Mouse (Mus musculus): ENCODE results near the gene Cdc34. TPM values are rescaled to one million over a fixed set of nuclear protein-coding genes. Genes with fewer than 3 reads are reported as not detected.
"Not testable (repeated sequence)": the region's sequence is repeated elsewhere in the genome, so short reads cannot be mapped to it uniquely, and the experiment has no call there.

The Cdc34 gene
- total RNA-seq, 4 experiments from 2014 or later: 201 to 230 (median 213) TPM

DNA sequence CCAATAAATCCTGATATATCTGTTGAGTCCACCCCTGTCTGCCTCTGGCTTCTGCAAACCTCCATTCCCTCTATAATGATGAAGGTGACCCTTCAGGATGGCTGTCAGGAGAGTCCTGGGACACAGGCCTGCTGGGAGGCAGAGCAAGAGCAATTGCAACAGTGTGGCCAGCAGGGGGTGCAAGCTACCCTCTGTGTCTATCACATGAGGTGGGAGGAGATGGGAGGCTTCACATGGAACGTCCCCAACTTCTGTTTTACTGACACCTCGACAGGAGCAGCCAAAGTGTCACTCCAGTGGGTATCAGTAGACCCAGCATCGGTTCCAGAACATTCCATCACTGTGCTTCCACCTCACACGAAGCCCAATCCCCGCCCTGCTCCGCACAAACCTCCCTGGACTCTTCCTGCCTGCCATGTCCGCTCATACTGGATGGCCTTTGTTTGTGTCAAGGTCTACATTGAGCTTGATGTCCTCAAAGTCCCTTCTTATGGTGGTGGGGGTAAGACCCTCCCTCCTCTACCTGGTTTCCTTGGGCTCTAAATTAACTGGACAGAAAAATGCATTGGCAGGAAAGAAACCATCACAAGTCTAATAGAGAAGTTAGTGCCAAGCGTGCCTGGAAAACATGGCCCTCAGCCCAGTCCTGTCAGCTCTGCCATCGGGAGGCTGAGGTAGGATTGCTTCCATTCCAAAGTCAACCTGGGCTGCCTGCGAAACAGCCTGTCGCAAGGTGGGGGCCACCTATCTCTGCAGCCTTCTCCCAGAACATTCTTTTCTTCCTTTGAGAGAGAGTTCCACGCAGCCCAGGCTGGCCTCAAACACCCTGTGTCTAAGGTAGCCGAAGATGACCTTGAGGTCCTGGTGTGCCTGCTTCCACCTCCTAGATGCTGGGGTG lies 13.5 kb downstream of the Cdc34 start:
- DNase-seq (ENCODE audit: low spot score): peak; percentile 84

DNA sequence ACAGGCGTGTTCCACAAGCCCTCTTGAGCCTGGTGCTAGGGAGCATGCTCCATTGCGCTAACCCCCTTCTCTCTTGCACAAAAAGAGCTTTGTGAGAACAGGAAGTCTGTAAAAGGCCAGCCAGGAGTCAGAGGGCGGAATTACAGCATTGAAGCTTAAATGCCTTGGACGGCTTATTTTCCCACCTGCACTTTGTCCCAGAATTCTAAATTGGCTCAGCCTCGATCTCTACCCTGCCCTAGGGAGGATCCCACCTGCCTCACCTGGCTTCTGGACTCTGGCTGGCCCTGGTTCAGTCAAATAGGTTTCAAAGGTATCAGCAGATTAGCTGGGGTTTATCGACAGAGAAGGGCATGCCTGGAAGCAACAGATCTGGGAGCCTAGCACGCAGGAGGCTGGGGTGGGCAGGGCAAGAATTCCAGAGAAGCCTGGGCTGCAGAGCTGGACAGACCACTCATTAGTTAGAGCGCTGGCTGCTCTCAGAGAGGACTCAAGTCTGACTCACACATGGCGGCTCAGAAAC lies 14.2 kb downstream of the Cdc34 start:
- no peak for DNase-seq (ENCODE audit: low spot score)

DNA sequence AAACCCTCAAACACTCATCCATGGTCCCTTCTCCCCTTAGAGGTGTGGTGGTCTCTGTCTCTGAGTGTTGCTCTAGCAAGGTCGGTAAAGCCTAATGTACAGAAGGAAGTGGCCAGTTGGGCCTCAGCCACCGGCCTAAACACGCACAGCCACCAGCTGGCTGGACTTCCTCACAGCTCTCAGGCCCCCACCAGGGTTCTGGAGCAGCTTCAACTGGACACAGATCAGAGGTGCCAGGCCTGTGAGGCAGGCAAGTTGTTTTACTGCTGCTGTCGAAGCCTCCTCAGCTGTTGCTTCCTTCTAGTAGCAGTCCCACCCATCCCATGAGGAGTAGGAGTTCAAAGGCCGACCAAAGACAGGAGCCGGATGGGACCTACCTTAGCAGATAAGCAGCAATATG lies 15.9 kb downstream of the Cdc34 start:
- no peak for DNase-seq (ENCODE audit: low spot score)

DNA sequence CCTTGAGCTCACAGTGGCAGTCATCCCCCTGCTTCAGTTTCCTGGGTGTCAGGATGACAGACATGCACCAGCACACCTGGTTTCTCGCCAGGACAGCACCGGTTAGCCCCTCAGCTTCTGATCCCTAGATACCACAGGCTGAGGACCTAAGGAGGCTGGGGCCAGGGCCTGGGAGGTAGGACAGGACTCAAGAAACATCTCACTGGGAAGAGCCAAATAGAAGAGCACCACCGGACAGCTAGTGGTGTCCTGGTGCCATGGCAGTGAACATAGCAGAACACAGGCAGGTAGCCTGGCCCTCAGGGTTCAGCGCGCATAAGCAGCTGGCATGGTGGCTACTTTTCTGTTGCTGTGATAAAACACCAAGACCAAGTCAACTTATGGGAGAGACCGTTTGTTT lies 16.5 kb downstream of the Cdc34 start:
- no peak for DNase-seq (ENCODE audit: low spot score)

DNA sequence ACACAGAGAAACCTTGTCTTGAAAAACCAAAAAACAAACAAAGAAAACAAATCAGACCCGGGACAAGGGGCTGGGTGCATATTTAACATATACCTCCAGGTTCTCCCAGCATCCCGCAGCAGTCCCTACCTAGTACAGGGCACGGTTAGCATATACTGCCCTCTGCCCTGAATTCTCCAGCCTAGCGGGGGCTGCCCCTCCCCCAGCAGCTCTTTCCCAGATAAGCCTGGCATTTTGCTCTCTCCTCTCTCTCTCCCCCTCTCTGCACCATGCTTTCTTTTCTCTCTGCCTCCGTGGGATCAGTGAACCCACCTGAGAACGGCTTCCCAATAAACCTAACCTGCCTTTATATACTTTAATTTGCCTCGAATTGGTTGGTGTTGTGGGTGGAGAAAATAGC lies 18.7 kb downstream of the Cdc34 start:
- no peak for DNase-seq (ENCODE audit: low spot score)

DNA sequence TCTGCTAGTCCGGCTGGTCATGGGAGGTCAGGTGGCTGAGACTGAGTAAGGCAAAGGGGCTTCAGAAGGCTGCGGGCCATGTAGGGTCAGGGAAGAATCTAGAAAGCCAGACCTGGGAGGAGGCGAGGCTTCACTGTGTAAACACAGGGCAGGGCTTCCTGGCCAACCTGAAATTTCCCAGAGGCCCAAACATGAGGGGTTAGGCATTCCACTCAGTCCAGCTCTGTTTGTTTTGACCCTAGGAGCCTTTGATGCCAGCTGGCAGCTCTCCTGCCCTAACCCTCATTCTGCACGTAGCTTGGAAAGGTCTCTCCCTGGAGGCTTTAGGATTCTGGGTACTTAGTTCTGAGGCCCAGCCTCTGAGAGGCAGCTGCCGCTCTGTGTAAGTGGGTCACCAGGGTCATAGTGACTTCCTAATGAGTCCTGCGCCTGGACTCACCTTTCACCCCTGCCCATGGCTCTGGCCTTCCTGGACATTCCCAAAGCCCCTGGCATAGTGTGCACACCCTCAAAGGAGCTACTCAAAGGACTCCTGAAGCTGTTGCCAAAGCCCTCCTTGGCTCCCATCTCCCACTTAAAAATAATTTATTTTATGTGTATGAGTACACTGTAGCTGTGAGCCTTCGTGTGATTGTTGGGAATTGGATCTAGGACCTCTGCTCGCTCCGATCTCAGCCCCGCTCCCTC lies 19.6 kb downstream of the Cdc34 start:
- peak; percentile 77 for DNase-seq (ENCODE audit: low spot score)

DNA sequence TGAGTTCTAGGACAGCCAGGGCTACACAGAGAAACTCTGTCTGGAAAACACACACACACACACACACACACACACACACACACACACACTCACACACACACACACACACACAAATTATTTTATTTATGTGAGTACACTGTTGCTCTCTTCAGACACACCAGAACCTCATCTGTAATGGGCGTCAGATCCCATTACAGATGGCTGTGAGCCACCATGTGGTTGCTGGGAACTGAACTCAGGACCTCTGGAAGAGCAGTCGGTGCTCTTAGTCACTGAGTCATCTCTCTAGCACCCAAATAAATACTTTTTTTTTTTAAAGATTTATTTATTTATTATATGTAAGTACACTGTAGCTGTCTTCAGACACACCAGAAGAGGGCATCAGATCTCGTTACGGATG lies 21.0 kb downstream of the Cdc34 start:
- not testable (repeated sequence) for DNase-seq (ENCODE audit: low spot score)

DNA sequence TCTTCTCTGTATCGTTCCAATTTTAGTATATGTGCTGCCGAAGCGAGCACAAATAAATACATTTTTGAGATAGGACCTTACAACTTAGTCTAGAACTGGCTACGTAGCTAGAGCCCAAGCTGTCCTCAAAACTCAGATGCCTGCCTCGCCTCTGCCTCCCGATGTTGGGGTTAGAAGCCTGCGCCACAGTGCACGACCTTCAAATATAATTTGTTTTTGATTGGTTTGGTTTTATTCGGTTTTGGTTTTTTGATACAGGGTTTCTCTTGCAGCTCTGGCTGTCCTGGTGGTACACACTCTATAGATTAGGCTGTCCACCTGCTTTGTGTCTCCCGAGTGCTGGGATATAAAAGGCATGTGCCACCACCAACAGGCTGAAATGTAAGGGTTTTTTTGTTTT lies 21.5 kb downstream of the Cdc34 start:
- no peak for DNase-seq (ENCODE audit: low spot score)

DNA sequence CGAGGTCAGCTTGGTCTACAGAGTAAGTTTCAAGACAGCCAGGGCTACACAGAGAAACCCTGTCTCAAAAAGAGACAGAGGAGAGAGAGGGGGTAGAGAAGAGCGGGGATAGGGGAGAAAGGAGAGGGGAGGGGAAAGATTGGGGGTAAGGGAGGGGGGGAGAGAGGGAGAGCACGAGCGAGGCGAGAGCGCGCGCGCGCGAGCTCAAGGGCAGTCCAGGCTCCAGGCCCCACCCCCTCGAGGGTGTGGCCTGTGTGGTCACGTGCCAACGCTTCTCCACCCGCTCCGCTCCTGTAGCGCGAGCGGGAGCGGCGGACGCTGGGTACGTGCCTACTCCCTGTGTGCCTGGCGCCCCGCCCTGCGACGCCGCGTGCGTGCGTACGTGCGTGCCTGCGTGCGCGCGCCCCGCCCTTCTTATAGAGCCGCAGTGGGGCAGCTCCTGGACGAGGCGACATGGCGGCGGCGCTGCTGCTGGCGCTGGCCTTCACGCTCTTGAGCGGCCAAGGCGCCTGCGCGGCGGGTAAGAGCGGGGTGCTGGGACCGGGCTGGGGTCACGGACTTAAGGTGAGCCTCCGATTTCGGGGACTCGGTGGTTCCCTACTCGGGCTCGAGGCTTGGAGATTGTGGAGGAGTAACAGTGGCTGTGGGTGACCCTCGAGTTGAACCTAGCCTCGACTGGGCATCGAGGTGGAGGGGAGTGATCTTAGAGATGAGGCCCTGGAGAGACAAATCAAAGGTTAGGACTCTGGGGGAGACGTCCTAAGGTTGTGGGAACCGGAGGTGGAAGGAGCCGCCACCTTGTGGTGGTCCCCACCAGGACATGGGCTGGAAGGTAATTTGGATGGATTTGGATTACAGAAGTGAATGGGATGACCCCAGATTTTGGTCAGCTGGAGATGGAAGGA lies 22.3 kb downstream of the Cdc34 start, which contains the start of gene Bsg:
TSS of gene Bsg (plus strand) at position 427 of the 905 bp plus-strand sequence.
- DNase-seq (ENCODE audit: low spot score): peak; percentile 97

DNA sequence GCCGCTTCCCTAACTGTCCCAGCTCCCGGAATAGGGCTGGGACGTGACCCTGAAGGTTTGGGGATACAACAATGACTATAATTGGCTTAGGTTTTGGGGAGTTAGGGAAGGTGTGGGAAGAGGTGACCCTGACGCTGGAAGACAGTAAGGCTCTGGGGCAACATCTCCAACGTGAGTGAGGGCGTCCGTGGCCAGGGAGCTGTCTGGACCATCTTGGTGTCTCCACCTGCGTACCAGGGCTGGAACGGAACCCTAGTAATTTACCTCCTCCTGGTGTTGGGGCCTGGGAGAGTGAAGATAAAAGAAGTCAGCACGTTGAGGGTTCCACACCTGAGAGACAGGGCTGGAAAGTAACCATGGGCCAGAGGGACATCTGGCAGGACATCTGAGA lies 23.0 kb downstream of the Cdc34 start:
- no peak for DNase-seq (ENCODE audit: low spot score)

DNA sequence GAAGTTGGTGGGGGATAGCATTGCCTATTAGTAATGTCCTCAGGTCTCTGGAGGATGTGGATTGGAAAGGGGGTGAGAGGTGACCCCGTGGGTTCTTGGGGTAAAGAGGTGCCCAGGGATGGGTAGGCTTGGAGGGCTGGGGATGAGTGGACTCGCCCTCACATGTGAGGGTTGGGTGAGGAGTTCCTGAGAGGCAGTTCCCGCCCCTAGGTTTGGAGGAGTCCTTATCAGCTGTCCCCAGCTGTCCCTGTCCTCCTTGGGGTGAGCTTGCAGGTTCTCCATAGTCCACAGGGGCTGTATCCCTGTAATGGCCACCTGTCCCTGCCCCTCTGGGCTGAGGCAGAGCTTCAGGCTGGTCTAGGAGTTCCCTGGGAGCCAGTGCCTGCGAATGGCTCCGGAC lies 24.0 kb downstream of the Cdc34 start:
- DNase-seq (ENCODE audit: low spot score): no peak

DNA sequence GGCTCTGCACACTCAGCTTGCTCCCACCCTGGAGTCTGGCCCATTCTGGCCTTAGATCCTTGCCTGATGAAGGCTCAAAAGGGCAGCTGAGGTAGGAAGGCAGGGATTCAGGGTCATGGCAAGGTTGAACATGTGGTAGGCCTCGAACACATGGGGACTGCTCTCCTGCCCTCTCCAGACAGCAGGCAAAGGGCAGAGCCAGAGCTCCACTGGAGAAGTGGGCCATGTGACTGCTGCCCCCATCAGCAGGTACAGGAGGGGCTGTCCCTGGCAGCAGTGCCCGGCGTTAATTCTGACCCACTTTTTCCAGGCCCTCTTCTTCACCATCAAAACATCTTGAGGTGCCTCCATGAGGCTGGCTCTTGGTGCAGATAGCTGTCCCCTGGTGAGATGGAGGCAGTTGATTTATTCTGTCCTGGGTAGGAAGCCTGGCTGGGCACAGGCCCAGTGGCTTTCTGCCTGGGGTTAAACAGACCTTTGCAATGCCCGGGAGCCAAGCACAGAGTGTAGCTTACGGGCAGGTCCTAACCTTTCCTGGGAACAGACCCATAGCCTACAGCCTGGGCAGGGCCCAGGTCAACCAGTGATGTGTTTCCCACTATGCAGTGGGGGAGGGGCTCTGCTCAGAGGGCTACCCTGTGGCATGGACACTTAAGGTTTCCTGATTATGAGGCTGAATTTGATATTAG lies 24.6 kb downstream of the Cdc34 start:
- DNase-seq (ENCODE audit: low spot score): no peak

DNA sequence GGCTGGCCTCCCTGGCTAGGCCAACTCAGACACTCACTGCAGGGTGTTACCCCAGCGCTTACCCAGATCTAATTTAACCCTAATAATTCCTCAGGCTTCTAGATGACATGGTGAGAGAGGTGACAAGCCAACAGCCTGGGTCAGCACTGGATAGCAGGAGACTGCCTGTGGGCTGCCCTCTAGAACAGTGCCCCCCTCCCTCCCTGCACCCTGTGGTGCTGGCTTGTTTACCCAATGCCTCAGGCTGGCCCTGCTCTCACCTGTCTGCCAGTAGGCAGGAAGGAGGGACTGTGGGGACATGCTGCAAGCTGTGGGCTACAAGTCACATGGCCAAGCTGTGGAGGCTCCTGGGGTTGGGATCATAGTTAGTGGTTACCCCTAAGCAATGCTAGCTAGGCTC lies 25.2 kb downstream of the Cdc34 start:
- no peak for DNase-seq (ENCODE audit: low spot score)

DNA sequence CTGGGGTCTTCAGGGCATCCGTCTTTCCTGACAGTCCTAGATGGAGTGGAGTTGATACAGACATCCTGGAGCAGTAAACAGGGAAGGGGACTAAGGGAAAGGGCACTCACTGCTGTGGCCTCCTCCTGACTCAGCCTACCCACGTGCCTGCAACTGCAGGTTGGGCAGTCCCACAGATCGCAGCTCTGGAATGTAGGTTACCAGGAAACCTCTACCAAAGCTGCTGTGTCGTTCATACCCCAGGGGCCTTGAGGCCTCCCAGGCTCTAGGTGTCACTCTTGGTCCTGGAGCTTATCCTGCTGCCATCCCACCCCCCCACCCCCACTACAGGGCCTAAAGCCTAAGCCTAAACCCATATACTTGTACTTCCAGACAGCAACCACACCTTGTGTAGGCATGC lies 25.8 kb downstream of the Cdc34 start:
- DNase-seq (ENCODE audit: low spot score): no peak

DNA sequence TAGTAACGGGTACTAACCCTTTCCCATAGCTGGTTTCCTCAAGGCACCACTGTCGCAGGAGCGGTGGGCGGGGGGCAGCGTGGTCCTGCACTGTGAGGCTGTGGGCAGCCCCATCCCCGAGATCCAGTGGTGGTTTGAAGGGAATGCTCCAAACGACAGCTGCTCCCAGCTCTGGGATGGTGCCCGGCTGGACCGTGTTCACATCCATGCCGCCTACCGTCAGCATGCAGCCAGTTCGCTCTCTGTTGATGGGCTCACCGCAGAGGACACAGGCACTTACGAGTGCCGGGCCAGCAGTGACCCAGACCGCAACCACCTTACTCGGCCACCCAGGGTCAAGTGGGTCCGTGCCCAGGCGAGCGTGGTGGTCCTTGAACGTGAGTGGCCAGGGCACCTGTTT lies 26.7 kb downstream of the Cdc34 start:
- DNase-seq (ENCODE audit: low spot score): no peak

DNA sequence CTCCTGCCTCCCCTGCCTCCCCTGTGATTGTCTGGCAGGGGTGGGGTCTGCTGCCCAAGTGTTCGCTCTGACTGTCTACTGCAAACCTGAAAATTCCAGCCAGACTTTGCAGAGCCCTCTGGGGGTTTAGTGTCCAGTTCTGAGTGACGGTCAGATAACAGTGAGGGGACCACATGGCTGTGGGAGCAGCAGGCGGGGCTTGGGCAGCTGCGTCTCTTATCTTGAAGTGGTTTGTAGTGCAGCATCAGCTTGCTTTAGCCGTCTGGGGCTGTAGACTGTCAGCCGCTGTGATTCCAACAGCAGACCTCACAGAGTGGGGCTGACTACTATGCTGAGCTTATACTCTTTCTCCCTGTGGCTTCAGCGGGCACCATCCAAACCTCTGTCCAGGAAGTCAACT lies 27.3 kb downstream of the Cdc34 start:
- no peak for DNase-seq (ENCODE audit: low spot score)

DNA sequence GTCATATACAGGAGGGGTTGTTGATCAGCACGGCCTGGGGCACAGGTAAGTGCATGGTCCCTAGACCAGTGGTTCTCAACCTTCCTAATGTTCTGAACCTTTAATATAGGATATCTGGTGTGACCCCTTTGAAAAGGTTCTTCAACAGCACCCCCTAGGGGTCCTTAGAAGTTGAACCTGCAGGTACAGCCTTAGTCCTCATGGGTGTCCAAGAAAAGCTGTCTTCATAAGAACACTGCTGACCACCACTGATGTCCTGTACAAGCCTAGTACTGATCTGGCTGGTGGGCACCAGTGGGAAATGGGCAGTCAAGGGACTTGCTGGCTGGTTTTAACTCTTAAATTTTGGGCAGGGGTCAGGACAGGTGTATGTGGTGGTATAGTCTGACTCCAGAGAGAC lies 30.0 kb downstream of the Cdc34 start:
- no peak for DNase-seq (ENCODE audit: low spot score)

DNA sequence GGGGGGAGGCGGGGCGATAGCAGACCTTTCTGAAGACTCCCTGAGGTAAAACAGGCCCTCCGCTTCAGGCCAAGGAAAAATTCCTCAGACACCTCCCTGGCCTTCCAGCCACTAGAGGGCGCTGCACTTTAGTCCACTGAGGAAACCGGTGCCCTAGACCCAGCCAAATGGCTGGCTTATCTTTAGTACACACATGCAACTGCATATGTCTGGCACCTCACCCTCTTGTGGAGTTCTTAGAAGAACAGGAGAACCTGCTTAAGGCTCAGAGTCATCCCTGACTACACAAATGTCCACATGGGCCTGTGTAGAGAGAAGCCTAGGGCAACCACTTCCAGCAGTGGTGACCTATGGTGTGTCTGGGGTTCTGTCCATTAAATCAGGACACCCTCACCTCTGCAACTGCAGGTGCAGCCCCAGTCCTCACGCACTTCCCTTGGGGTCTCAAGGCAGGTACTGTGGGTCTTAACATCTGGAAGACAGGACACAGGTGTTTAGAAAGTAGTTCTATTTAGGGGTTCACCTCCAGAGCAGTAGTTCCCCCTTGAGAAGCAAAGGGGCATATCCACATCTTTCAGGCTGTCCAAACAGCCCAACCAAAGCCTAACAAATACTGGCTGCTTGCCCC lies 30.6 kb downstream of the Cdc34 start:
- peak; percentile 72 for DNase-seq (ENCODE audit: low spot score)

DNA sequence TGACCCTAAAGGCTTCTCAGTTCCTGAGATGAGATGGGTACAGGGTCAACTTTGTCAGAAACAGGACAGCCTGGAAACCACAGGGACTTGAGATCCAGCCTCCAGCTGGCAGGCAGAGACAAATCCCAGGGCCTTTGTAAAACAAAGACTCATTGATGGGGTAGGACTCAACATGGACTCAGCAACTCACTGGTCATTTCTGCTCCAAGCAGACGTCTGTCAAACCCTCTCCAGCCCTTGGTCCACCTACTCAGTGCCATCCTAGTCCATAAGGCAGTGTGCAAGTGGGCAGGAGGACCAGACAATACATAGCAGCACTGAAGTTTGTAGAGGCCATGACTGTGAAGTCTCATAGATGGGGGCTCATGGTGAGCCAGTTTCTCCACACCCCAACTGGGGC lies 31.2 kb downstream of the Cdc34 start:
- no peak for DNase-seq (ENCODE audit: low spot score)

DNA sequence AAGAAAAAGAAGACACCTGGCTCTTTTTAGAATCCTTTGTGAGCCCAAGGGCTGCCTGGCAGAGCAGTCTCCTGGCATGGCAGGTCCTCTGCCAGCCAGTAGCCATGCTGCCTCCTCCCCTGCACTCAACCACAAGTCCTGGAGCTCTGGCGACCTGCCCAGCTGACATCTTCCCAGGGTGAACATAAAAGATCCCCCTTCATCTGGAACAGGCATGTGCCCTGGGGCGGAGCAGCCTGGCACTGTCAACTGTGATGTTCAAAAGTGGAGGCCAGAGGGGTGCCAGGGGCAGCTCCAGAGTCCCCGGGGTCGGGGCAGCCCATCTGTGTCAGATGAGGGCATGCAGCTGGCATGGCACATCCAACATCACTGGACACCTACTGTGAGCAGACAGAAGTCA lies 33.0 kb downstream of the Cdc34 start:
- no peak for DNase-seq (ENCODE audit: low spot score)

Data from heart, adult 8-10 months (tissue).